Mouse (Mus musculus): ENCODE measurements around the gene Smc6. TPM values are rescaled to one million over a fixed set of nuclear protein-coding genes. Genes with fewer than 3 reads are reported as not detected.

The Smc6 gene
- total and polyA plus RNA-seq, 3 experiments, result 97.5 to 132 (median 108) TPM

GRCm38 (mm10) chr12:11350895-11351294 is 85.2 kb downstream of the Smc6 start:
- no peak for ATAC-seq (ENCODE audit: extremely low read depth, insufficient number of reproducible peaks, low FRiP score, poor library complexity, severe bottlenecking)
- Histone ChIP-seq H3K27me3 (ENCODE audit: insufficient read depth, low read length) (no peaks in the 10 kb centered on the region), H3K36me3 (replicated peaks) (no peaks in the 10 kb centered on the region), H3K9me3 (replicated peaks) (no peaks in the 10 kb centered on the region), H3K4me3 (ENCODE audit: low read depth, low read length) (no peak overlapping the region), H3K4me1 (ENCODE audit: insufficient read depth, low read depth, low read length) (no peaks in the 10 kb centered on the region)
- peak; percentile 7 for DNase-seq (ENCODE audit: low spot score)
- TF ChIP-seq CTCF (IDR thresholded peaks at IDR 0.05; ENCODE audit: low read depth, low read length) (peak; percentile 2; the same call in 1 of the 2 replicates), GATA2 (IDR thresholded peaks at IDR 0.05; ENCODE audit: borderline replicate concordance, low read depth, low read length) (no peak)

GRCm38 (mm10) chr12:11362435-11362834 is 96.7 kb downstream of the Smc6 start:
- DNase-seq (ENCODE audit: low spot score) (no peak), ATAC-seq (ENCODE audit: extremely low read depth, insufficient number of reproducible peaks, low FRiP score, poor library complexity, severe bottlenecking) (no peak)
- Histone ChIP-seq H3K4me1 (ENCODE audit: insufficient read depth, low read depth, low read length) (no peaks in the 10 kb centered on the region), H3K4me3 (ENCODE audit: low read depth, low read length) (no peak overlapping the region), H3K36me3 (replicated peaks) (no peaks in the 10 kb centered on the region), H3K27me3 (ENCODE audit: insufficient read depth, low read length) (no peaks in the 10 kb centered on the region), H3K9me3 (replicated peaks) (no peaks in the 10 kb centered on the region)
- TF ChIP-seq CTCF (IDR thresholded peaks at IDR 0.05; ENCODE audit: low read depth, low read length) (no peak), TAL1 (conservative IDR thresholded peaks at IDR 0.05; ENCODE audit: low read depth, low read length) (no peak), POLR2AphosphoS5 (IDR thresholded peaks at IDR 0.05; ENCODE audit: insufficient replicate concordance, low read depth, low read length) (no peak), GATA2 (IDR thresholded peaks at IDR 0.05; ENCODE audit: borderline replicate concordance, low read depth, low read length) (no peak), GATA1 (IDR thresholded peaks at IDR 0.05; ENCODE audit: borderline replicate concordance, low read length) (no peak)

GRCm38 (mm10) chr12:11364870-11365269 is 99.2 kb downstream of the Smc6 start:
- no peaks in the 10 kb centered on the region for H3K27me3 ChIP-seq (ENCODE audit: insufficient read depth, low read length)
- H3K36me3 ChIP-seq (replicated peaks), result no peaks in the 10 kb centered on the region
- DNase-seq (ENCODE audit: low spot score), result no peak
- H3K4me1 ChIP-seq (ENCODE audit: insufficient read depth, low read depth, low read length), result no peaks in the 10 kb centered on the region
- no peaks in the 10 kb centered on the region for H3K9me3 ChIP-seq (replicated peaks)
- TF ChIP-seq CTCF (IDR thresholded peaks at IDR 0.05; ENCODE audit: low read depth, low read length) (no peak), POLR2AphosphoS5 (IDR thresholded peaks at IDR 0.05; ENCODE audit: insufficient replicate concordance, low read depth, low read length) (no peak), GATA2 (IDR thresholded peaks at IDR 0.05; ENCODE audit: borderline replicate concordance, low read depth, low read length) (no peak), GATA1 (IDR thresholded peaks at IDR 0.05; ENCODE audit: borderline replicate concordance, low read length) (no peak), TAL1 (conservative IDR thresholded peaks at IDR 0.05; ENCODE audit: low read depth, low read length) (no peak)
- H3K4me3 ChIP-seq (ENCODE audit: low read depth, low read length), result no peak overlapping the region
- ATAC-seq (ENCODE audit: extremely low read depth, insufficient number of reproducible peaks, low FRiP score, poor library complexity, severe bottlenecking), result no peak

GRCm38 (mm10) chr12:11367099-11367765 is 101.5 kb downstream of the Smc6 start:
- Histone ChIP-seq H3K4me3 (ENCODE audit: low read depth, low read length) (no peak overlapping the region), H3K27me3 (ENCODE audit: insufficient read depth, low read length) (no peaks in the 10 kb centered on the region), H3K9me3 (replicated peaks) (no peaks in the 10 kb centered on the region), H3K4me1 (ENCODE audit: insufficient read depth, low read depth, low read length) (no peaks in the 10 kb centered on the region), H3K36me3 (replicated peaks) (no peaks in the 10 kb centered on the region)
- no peak for ATAC-seq (ENCODE audit: extremely low read depth, insufficient number of reproducible peaks, low FRiP score, poor library complexity, severe bottlenecking)
- DNase-seq (ENCODE audit: low spot score), result no peak
- TF ChIP-seq TAL1 (conservative IDR thresholded peaks at IDR 0.05; ENCODE audit: low read depth, low read length) (no peak), CTCF (IDR thresholded peaks at IDR 0.05; ENCODE audit: low read depth, low read length) (no peak), GATA2 (IDR thresholded peaks at IDR 0.05; ENCODE audit: borderline replicate concordance, low read depth, low read length) (no peak), POLR2AphosphoS5 (IDR thresholded peaks at IDR 0.05; ENCODE audit: insufficient replicate concordance, low read depth, low read length) (no peak), GATA1 (IDR thresholded peaks at IDR 0.05; ENCODE audit: borderline replicate concordance, low read length) (no peak)

Other genes with a start within 250 kb of the Smc6 start
- not detected in 2 replicates for gene Kcns3, start 114.8 kb upstream of the Smc6 start, total RNA-seq (2014; fragmentation: Nextera tagmentation)
- gene Kcns3, start 114.8 kb upstream of the Smc6 start, total RNA-seq (2017), result 0.11 and 0.12 TPM in 2 replicates
- 0.07 and 0.08 TPM in 2 replicates for gene Kcns3, start 114.8 kb upstream of the Smc6 start, polyA plus RNA-seq (2012)
- not detected in 2 replicates for gene Msgn1, start 56.9 kb upstream of the Smc6 start, total RNA-seq (2014; fragmentation: Nextera tagmentation)
- gene Msgn1, start 56.9 kb upstream of the Smc6 start, total RNA-seq (2017), result not detected in 2 replicates
- gene Msgn1, start 56.9 kb upstream of the Smc6 start, polyA plus RNA-seq (2012), result not detected in 2 replicates
- 70.2 and 78.1 TPM in 2 replicates for gene Gen1, start 85 bp upstream of the Smc6 start, total RNA-seq (2014; fragmentation: Nextera tagmentation)
- gene Gen1, start 85 bp upstream of the Smc6 start, total RNA-seq (2017), result 31.6 and 36.2 TPM in 2 replicates
- 5.4 and 13.3 TPM in 2 replicates for gene Gen1, start 85 bp upstream of the Smc6 start, polyA plus RNA-seq (2012)
- gene Vsnl1, start 170.7 kb downstream of the Smc6 start, total RNA-seq (2014; fragmentation: Nextera tagmentation), result not detected in 2 replicates
- gene Vsnl1, start 170.7 kb downstream of the Smc6 start, total RNA-seq (2017), result 0.16 TPM in 1 of 2 replicates, not detected in the other
- not detected in 2 replicates for gene Vsnl1, start 170.7 kb downstream of the Smc6 start, polyA plus RNA-seq (2012)
- not detected in 2 replicates for gene Rad51ap2, start 190.2 kb downstream of the Smc6 start, total RNA-seq (2014; fragmentation: Nextera tagmentation)
- 0.11 and 0.12 TPM in 2 replicates for gene Rad51ap2, start 190.2 kb downstream of the Smc6 start, total RNA-seq (2017)
- gene Rad51ap2, start 190.2 kb downstream of the Smc6 start, polyA plus RNA-seq (2012), result not detected in 2 replicates